Mouse (Mus musculus) forebrain, embryonic 14.5 days (tissue): ENCODE results near the gene Pnpla1. TPM values are rescaled to one million over a fixed set of nuclear protein-coding genes. Genes with fewer than 3 reads are reported as not detected.

Experiments
- ATAC-seq: fragments of 200-750 bp; cut with Nextera tagmentation; 2 replicates; pipeline ENCODE4 v1.8.0; 2017; ENCODE audit warnings: mild to moderate bottlenecking, moderate library complexity
- DNase-seq: peaks from one replicate; pipeline ENCODE4 v3.0.0-alpha.2; 2015; ENCODE audit warnings: low spot score
- H3K27ac ChIP-seq: fragments of 300-500 bp; sonication (generic); 2 replicates; pipeline ENCODE4 v1.5.1; 2014; ENCODE audit warnings: low read depth, mild to moderate bottlenecking, control low read depth, low read length, moderate library complexity
- H3K27me3 ChIP-seq: fragments of 300-500 bp; sonication (generic); replicated peaks from 2 replicates; pipeline ENCODE4 v1.6.1; 2014; ENCODE audit warnings: low read length, control low read depth, mixed read lengths; ENCODE audit not compliant: control insufficient read depth, insufficient read depth
- H3K36me3 ChIP-seq: fragments of 300-500 bp; sonication (generic); 2 replicates; pipeline ENCODE4 v1.6.1; 2014; ENCODE audit warnings: low read length, control low read depth; ENCODE audit not compliant: control insufficient read depth, insufficient read depth
- H3K4me1 ChIP-seq: fragments of 300-500 bp; sonication (generic); 2 replicates; pipeline ENCODE4 v1.6.1; 2014; ENCODE audit warnings: antibody characterized with exemption, low read length, control low read depth; ENCODE audit not compliant: control insufficient read depth, insufficient read depth
- H3K4me2 ChIP-seq: fragments of 300-500 bp; sonication (generic); 2 replicates; pipeline ENCODE4 v1.6.1; 2014; ENCODE audit warnings: mild to moderate bottlenecking, control low read depth, low read length
- H3K4me3 ChIP-seq: fragments of 300-500 bp; sonication (generic); 2 replicates; pipeline ENCODE4 v1.5.1; 2014; ENCODE audit warnings: low read depth, low read length, control low read depth
- H3K9ac ChIP-seq: fragments of 300-500 bp; sonication (generic); 2 replicates; pipeline ENCODE4 v1.6.1; 2014; ENCODE audit warnings: mild to moderate bottlenecking, low read length, control low read depth, moderate library complexity
- H3K9me3 ChIP-seq: fragments of 300-500 bp; sonication (generic); replicated peaks from 2 replicates; pipeline ENCODE4 v1.6.1; 2016; ENCODE audit warnings: low read length, control low read depth, mixed read lengths; ENCODE audit not compliant: control insufficient read depth
- WGBS: fragments of 180-500 bp; shearing (Covaris S2); extraction: QIAGEN DNeasy Blood & Tissue Kit; methylation state at CpG from one replicate; pipeline ENCODE4 v1.1.7; 2014; 5-methylcytosine and 5-hydroxymethylcytosine counted together
- polyA plus RNA-seq: library from polyadenylated mRNA; unstranded; fragments of >200 nt; fragmentation: Nextera tagmentation; extraction: Ambion mirVana; gene quantifications from 2 replicates; pipeline ENCODE4 v1.2.1, GENCODE M21; 2014

Gene Pnpla1
- polyA plus RNA-seq, 1 experiment from 2014 or later, result not detected

- Histone ChIP-seq H3K4me1 (peaks cover 8% of the 10 kb centered on the region), H3K36me3 (no peaks in the 10 kb centered on the region), H3K27ac (peak overlapping the region; percentile 48; the same call in 1 of the 2 replicates), H3K4me2 (peak overlapping the region; percentile 12; the same call in 1 of the 2 replicates), H3K27me3 (no peaks in the 10 kb centered on the region), H3K4me3 (no peak overlapping the region), H3K9me3 (no peaks in the 10 kb centered on the region), H3K9ac (peak overlapping the region; percentile 5; the same call in 1 of the 2 replicates)
- DNase-seq (peak; percentile 80), ATAC-seq (peak; percentile 63)
- WGBS, result 32% methylated on average over 14 of the region's 14 CpGs
Measured at GRCm38 (mm10) chr17:28930392-28931074, 72.3 kb downstream of the Pnpla1 start.

DNA sequence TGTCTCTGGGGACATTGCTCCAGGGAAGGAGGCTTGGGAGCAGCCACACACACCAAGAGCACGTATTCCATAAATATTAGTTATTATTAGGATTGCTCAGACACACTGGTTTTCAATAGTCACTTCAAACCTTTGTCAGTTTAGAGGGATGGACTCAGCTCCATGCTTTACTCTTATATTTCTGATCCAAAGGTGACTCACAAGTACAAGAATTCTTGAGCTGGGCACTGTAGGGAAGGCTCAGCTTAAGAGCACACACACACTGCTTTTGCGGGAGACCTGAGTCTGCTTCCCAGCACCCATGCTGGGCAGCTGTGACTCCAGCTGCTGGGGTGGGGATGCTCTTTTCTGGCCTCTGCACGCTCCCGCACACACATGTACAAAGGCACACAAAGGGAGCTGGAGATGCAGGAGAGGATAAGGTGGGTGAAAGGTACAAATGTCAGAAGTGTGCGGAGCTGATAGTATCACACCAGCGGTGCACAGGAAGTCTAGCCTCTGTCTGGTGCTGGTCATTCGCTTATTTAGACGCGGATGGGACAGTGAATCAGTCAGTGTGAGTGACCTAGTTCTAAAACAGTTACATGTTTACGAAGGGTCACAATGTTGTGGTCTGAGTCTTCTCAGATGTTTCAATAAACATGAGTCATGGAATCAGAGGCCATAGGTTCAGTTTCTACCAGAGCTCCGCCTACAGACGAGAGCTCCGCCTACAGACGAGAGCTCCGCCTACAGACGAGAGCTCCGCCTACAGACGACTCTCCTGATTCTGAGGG is 73.4 kb downstream of the Pnpla1 start:
- Histone ChIP-seq H3K4me1 (peaks cover 8% of the 10 kb centered on the region), H3K27me3 (no peaks in the 10 kb centered on the region), H3K9ac (no peak overlapping the region), H3K27ac (no peak overlapping the region), H3K9me3 (no peaks in the 10 kb centered on the region), H3K4me2 (no peak overlapping the region), H3K4me3 (no peak overlapping the region), H3K36me3 (no peaks in the 10 kb centered on the region)
- 89% methylated on average over 18 of the region's 18 CpGs for WGBS
- ATAC-seq, result no peak
- no peak for DNase-seq

DNA sequence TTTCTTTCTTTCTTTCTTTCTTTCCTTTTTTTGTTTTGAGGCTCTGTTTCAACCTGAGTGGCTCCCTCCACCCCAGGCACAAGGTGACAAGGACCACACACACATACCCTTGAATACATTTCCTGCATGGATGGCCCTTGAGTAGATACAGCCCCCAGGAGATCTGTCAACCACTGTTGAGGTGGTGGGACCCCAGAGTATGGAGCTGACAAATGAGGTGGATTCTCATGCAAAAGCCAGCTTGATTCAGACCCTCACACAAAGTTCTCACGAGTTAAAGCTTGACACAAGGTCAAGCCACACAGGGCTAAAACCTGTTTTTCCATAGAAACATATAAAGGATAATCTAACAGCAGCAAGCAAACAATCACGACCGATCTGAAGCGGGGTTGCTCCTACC is 74.1 kb downstream of the Pnpla1 start:
- Histone ChIP-seq H3K4me1 (peaks cover 8% of the 10 kb centered on the region), H3K27me3 (no peaks in the 10 kb centered on the region), H3K4me2 (no peak overlapping the region), H3K27ac (no peak overlapping the region), H3K9ac (no peak overlapping the region), H3K36me3 (no peaks in the 10 kb centered on the region), H3K4me3 (no peak overlapping the region), H3K9me3 (no peaks in the 10 kb centered on the region)
- 89% methylated on average over 4 of the region's 4 CpGs for WGBS
- DNase-seq (no peak), ATAC-seq (no peak)

DNA sequence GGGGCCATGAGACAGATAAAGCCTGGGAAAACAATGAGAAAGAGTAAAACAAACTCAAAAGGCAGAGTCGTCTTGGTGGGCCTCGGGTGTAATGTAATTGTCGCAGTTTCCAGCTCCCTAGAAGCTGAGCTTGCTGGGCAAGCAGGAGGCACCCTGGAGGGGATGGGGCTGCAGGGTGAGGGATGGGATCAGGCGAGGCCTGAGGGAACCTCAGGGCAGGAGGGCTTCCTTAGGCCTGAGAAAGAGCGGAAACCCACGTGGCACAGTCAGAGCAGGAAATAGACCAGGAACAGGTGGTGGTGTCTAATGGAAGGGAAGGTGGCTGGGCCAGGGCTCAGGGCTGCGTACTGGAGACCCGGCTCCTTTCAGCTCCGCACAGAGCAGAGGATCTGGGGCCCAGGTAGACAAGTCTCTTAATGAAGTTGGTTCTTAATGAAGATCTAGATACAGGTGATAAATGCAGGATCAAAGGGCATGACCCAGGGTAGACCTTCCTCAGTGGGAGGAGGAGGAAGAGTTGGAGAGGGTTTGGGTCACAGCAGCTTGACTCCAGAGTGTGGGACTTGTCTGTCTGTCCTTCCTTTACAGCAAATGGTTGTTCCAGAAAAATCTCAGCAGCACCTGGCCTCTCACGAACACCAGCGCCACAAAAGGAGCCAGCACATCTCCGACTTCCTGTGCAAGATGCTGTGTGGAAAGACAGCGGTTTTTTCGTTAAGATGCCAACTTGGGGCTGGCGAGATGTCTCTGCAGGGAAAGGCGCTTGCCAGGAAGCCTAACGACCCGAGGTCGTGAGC is 76.1 kb downstream of the Pnpla1 start:
- ATAC-seq, result no peak
- no peak overlapping the region for H3K9ac ChIP-seq
- 74% methylated on average over 19 of the region's 19 CpGs for WGBS
- no peaks in the 10 kb centered on the region for H3K36me3 ChIP-seq
- no peak overlapping the region for H3K27ac ChIP-seq
- H3K4me3 ChIP-seq, result no peak overlapping the region
- peaks cover 8% of the 10 kb centered on the region for H3K4me1 ChIP-seq
- no peaks in the 10 kb centered on the region for H3K27me3 ChIP-seq
- H3K9me3 ChIP-seq, result no peaks in the 10 kb centered on the region
- no peak for DNase-seq
- no peak overlapping the region for H3K4me2 ChIP-seq

DNA sequence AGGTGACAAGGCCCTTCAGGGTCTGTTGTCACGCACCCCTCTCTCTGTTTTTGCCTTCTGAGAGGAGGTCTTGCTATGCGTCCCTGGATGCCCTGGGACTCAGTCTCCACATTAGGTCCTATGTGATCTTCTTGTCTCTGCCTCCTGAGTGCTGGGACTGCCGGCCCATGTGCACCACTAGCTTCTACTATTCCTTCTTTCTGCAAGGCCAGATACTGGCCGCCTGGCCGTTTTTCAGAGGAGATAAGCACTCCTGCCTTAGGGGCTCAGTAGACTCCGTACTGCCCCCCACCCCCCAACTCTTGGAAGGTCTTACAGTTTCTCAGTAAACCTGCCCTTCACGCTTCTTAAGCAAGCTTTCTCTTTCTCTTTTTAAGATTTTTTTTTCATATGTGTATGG is 77.9 kb downstream of the Pnpla1 start:
- H3K4me2 ChIP-seq, result no peak overlapping the region
- H3K4me3 ChIP-seq, result no peak overlapping the region
- no peaks in the 10 kb centered on the region for H3K27me3 ChIP-seq

DNA sequence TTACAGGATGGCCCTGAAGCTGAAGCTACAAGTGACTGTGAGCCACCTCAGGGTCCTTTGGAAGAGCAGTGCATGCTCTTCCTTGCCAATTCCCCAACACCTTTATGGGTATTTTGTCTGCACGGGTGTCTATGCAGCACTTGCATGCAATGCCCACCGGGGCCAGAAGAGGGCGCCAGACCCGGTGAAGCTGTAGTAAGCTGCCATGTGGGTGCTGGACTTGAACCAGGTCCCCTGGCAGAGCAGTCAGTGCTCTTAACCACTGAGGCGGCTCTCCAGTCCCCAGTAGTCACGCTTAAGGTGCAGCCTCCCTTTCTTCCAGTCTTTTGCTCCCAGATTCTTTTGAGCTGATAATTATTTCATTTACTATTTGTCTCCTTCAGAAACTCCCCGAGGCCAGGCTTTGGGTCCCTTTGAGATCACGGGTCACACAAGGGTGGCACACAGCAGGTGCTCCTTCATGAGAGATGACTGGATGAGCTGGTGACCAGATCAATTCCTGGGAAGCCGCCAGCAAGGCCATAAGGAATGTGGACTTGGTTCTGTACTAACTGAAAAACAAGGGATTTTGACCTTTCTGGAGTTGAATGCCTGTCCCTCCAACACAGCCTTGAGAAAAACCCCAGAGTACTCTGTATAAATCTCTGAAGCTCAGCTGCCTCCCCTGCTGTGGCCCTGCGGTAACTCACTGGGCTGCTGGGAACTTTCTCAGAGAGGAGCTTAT is 78.6 kb downstream of the Pnpla1 start:
- Histone ChIP-seq H3K4me1 (no peaks in the 10 kb centered on the region), H3K4me2 (no peak overlapping the region), H3K4me3 (no peak overlapping the region), H3K9ac (no peak overlapping the region), H3K36me3 (no peaks in the 10 kb centered on the region), H3K27ac (no peak overlapping the region), H3K27me3 (no peaks in the 10 kb centered on the region), H3K9me3 (no peaks in the 10 kb centered on the region)
- no peak for DNase-seq
- 77% methylated on average over 10 of the region's 10 CpGs for WGBS
- no peak for ATAC-seq

More for the DNA sequence above, 77.9 kb downstream of the Pnpla1 start:
- Histone ChIP-seq H3K9ac (no peak overlapping the region), H3K27ac (no peak overlapping the region), H3K4me1 (no peaks in the 10 kb centered on the region), H3K9me3 (no peaks in the 10 kb centered on the region), H3K36me3 (no peaks in the 10 kb centered on the region)
- ATAC-seq (no peak), DNase-seq (no peak)
- WGBS, result 96% methylated on average over 7 of the region's 7 CpGs

Other genes with a start within 250 kb of the Pnpla1 start
- gene Srpk1, start 235.7 kb upstream of the Pnpla1 start, polyA plus RNA-seq, result 126 and 142 TPM in 2 replicates
- 0.88 and 1.3 TPM in 2 replicates for gene Slc26a8, start 168.2 kb upstream of the Pnpla1 start, polyA plus RNA-seq
- 26.5 and 27.2 TPM in 2 replicates for gene Mapk14, start 167.1 kb upstream of the Pnpla1 start, polyA plus RNA-seq
- gene AC170998.1, start 132.3 kb upstream of the Pnpla1 start, polyA plus RNA-seq, result 0.52 and 0.61 TPM in 2 replicates
- 0.57 and 0.67 TPM in 2 replicates for gene Mapk13, start 89.1 kb upstream of the Pnpla1 start, polyA plus RNA-seq
- 5.0 and 5.4 TPM in 2 replicates for gene Brpf3, start 57.3 kb upstream of the Pnpla1 start, polyA plus RNA-seq
- 0.50 and 0.62 TPM in 2 replicates for gene 4930539E08Rik, start 56.9 kb downstream of the Pnpla1 start, polyA plus RNA-seq
- not detected in 2 replicates for gene Pxt1, start 85.4 kb downstream of the Pnpla1 start, polyA plus RNA-seq
- gene Kctd20, start 93.5 kb downstream of the Pnpla1 start, polyA plus RNA-seq, result 84.4 and 99.1 TPM in 2 replicates
- 81.7 and 94.8 TPM in 2 replicates for gene Stk38, start 149.6 kb downstream of the Pnpla1 start, polyA plus RNA-seq
- 712 and 729 TPM in 2 replicates for gene Srsf3, start 174.2 kb downstream of the Pnpla1 start, polyA plus RNA-seq
- gene Cdkn1a, start 232.6 kb downstream of the Pnpla1 start, polyA plus RNA-seq, result 41.0 and 43.3 TPM in 2 replicates